Mouse (Mus musculus): ENCODE results near the gene Gm14403.
"Not testable (repeated sequence)": the region's sequence is repeated elsewhere in the genome, so short reads cannot be mapped to it uniquely, and the experiment has no call there.

Gene Gm14403

GRCm38 (mm10) chr2:177498067-177498466 lies at the start of gene Gm14403:
Gm14403 (plus strand) TSS chr2:177498215.
- not testable (repeated sequence) for DNase-seq (ENCODE audit: low spot score in 2 of 2)

- DNase-seq (ENCODE audit: low spot score in 2 of 2) = not testable (repeated sequence)
These were observed 33.3 kb upstream of the Gm14403 start, which contains the start of gene Zfp970 for GRCm38 (mm10) chr2:177464676-177465075. Zfp970 (plus strand) TSS chr2:177464733.

GRCm38 (mm10) chr2:177468222-177468621 lies 29.8 kb upstream of the Gm14403 start:
- DNase-seq (ENCODE audit: low spot score in 2 of 2) = not testable (repeated sequence)

GRCm38 (mm10) chr2:177472261-177472660 lies 25.8 kb upstream of the Gm14403 start:
- not testable (repeated sequence) for DNase-seq (ENCODE audit: low spot score in 2 of 2)

- not testable (repeated sequence) for DNase-seq (ENCODE audit: low spot score in 2 of 2)
These were observed 16.0 kb upstream of the Gm14403 start for GRCm38 (mm10) chr2:177481971-177482370.

- DNase-seq (ENCODE audit: low spot score in 2 of 2) = not testable (repeated sequence)
These were observed 14.6 kb upstream of the Gm14403 start for GRCm38 (mm10) chr2:177483238-177483948.

- DNase-seq (ENCODE audit: low spot score in 2 of 2) = not testable (repeated sequence)
These were observed 1.2 kb downstream of the Gm14403 start for GRCm38 (mm10) chr2:177499182-177499581.

- not testable (repeated sequence) for DNase-seq (ENCODE audit: low spot score in 2 of 2)
These were observed 7.2 kb downstream of the Gm14403 start for GRCm38 (mm10) chr2:177505211-177505719.

GRCm38 (mm10) chr2:177511381-177511780 lies 13.4 kb downstream of the Gm14403 start:
- DNase-seq (ENCODE audit: low spot score in 2 of 2) = not testable (repeated sequence)

- not testable (repeated sequence) for DNase-seq (ENCODE audit: low spot score in 2 of 2)
These were observed 14.0 kb downstream of the Gm14403 start for GRCm38 (mm10) chr2:177511972-177512371.

- not testable (repeated sequence) for DNase-seq (ENCODE audit: low spot score in 2 of 2)
These were observed 16.0 kb downstream of the Gm14403 start for GRCm38 (mm10) chr2:177513991-177514479.

- DNase-seq (ENCODE audit: low spot score in 2 of 2) = not testable (repeated sequence)
These were observed 19.7 kb downstream of the Gm14403 start for GRCm38 (mm10) chr2:177517746-177518145.

- DNase-seq (ENCODE audit: low spot score in 2 of 2) = not testable (repeated sequence)
These were observed 20.3 kb downstream of the Gm14403 start for GRCm38 (mm10) chr2:177518354-177518753.

- not testable (repeated sequence) for DNase-seq (ENCODE audit: low spot score in 2 of 2)
These were observed 20.9 kb downstream of the Gm14403 start for GRCm38 (mm10) chr2:177518960-177519359.

GRCm38 (mm10) chr2:177520035-177520434 lies 22.0 kb downstream of the Gm14403 start:
- DNase-seq (ENCODE audit: low spot score in 2 of 2) = no peak

- DNase-seq (ENCODE audit: low spot score in 2 of 2) = no peak
These were observed 25.0 kb downstream of the Gm14403 start for GRCm38 (mm10) chr2:177523061-177523460.

- DNase-seq (ENCODE audit: low spot score in 2 of 2) = not testable (repeated sequence)
These were observed 25.7 kb downstream of the Gm14403 start for GRCm38 (mm10) chr2:177523674-177524073.

- DNase-seq (ENCODE audit: low spot score in 2 of 2) = not testable (repeated sequence)
These were observed 26.2 kb downstream of the Gm14403 start for GRCm38 (mm10) chr2:177524171-177524570.

- DNase-seq (ENCODE audit: low spot score in 2 of 2) = no peak
These were observed 37.9 kb downstream of the Gm14403 start for GRCm38 (mm10) chr2:177535876-177536275.

GRCm38 (mm10) chr2:177537141-177537540 lies 39.1 kb downstream of the Gm14403 start:
- not testable (repeated sequence) for DNase-seq (ENCODE audit: low spot score in 2 of 2)

- not testable (repeated sequence) for DNase-seq (ENCODE audit: low spot score in 2 of 2)
These were observed 39.7 kb downstream of the Gm14403 start for GRCm38 (mm10) chr2:177537717-177538116.

GRCm38 (mm10) chr2:177555261-177555660 lies 57.2 kb downstream of the Gm14403 start:
- DNase-seq (ENCODE audit: low spot score in 2 of 2) = not testable (repeated sequence)

Measured in spleen, postnatal 14 days (tissue).